Mouse (Mus musculus): ENCODE measurements around the gene Sorcs1. TPM values are rescaled to one million over a fixed set of nuclear protein-coding genes. Genes with fewer than 3 reads are reported as not detected.

Sorcs1 gene
- polyA plus RNA-seq, 1 experiment, result not detected

- no peaks in the 10 kb centered on the region for H3K9me3 ChIP-seq (replicated peaks; ENCODE audit: control insufficient read depth, insufficient read depth, low read length, poor library complexity, severe bottlenecking)
- H3K9ac ChIP-seq (ENCODE audit: low read depth, poor library complexity, severe bottlenecking), result no peak overlapping the region
- no peaks in the 10 kb centered on the region for H3K27me3 ChIP-seq (ENCODE audit: control insufficient read depth, insufficient read depth, low read length, poor library complexity, severe bottlenecking)
- no peak overlapping the region for H3K4me3 ChIP-seq (ENCODE audit: low read depth, low read length)
- no peak overlapping the region for H3K27ac ChIP-seq (ENCODE audit: insufficient read depth, low read length)
- TF ChIP-seq EP300 (IDR thresholded peaks at IDR 0.05; ENCODE audit: insufficient read depth, low read depth, low read length) (no peak), POLR2A (IDR thresholded peaks at IDR 0.05; ENCODE audit: insufficient read depth, low read length) (no peak), CTCF (IDR thresholded peaks at IDR 0.05; ENCODE audit: low read depth, low read length) (no peak)
- no peaks in the 10 kb centered on the region for H3K4me1 ChIP-seq (ENCODE audit: control insufficient read depth, insufficient read depth, low read length)
- no peaks in the 10 kb centered on the region for H3K36me3 ChIP-seq (ENCODE audit: control insufficient read depth, insufficient read depth, low read length, poor library complexity, severe bottlenecking)
Observed at GRCm38 (mm10) chr19:50327804-50328203, 350.6 kb downstream of the Sorcs1 start.

GRCm38 (mm10) chr19:50326151-50326550 lies 352.3 kb downstream of the Sorcs1 start:
- no peaks in the 10 kb centered on the region for H3K36me3 ChIP-seq (ENCODE audit: control insufficient read depth, insufficient read depth, low read length, poor library complexity, severe bottlenecking)
- no peak overlapping the region for H3K27ac ChIP-seq (ENCODE audit: insufficient read depth, low read length)
- TF ChIP-seq CTCF (IDR thresholded peaks at IDR 0.05; ENCODE audit: low read depth, low read length), result no peak
- no peak for TF ChIP-seq POLR2A (IDR thresholded peaks at IDR 0.05; ENCODE audit: insufficient read depth, low read length)
- no peak for TF ChIP-seq EP300 (IDR thresholded peaks at IDR 0.05; ENCODE audit: insufficient read depth, low read depth, low read length)
- H3K4me3 ChIP-seq (ENCODE audit: low read depth, low read length), result no peak overlapping the region
- H3K27me3 ChIP-seq (ENCODE audit: control insufficient read depth, insufficient read depth, low read length, poor library complexity, severe bottlenecking), result no peaks in the 10 kb centered on the region
- no peak overlapping the region for H3K9ac ChIP-seq (ENCODE audit: low read depth, poor library complexity, severe bottlenecking)
- no peaks in the 10 kb centered on the region for H3K9me3 ChIP-seq (replicated peaks; ENCODE audit: control insufficient read depth, insufficient read depth, low read length, poor library complexity, severe bottlenecking)
- H3K4me1 ChIP-seq (ENCODE audit: control insufficient read depth, insufficient read depth, low read length), result no peaks in the 10 kb centered on the region

DNA sequence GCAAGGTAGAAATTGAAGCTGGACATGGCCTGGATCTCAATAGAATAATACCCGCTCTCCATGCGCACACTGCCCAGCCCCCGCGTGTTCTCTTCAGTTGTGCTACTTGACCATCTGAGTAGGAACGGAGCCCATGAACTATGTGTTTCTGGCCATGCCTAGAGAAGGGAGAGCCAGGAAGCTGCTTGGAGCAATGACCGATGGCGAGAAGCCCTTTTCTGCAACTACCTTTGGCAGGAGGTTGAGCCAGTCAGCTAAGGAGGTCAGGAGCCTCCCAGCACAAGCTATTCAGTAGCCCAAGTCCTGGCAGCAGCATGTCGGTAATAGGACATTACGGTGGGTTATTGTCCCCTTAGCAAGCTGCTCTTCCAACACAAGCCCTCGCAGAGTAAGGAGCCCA lies 352.8 kb downstream of the Sorcs1 start:
- TF ChIP-seq EP300 (IDR thresholded peaks at IDR 0.05; ENCODE audit: insufficient read depth, low read depth, low read length) (no peak), CTCF (IDR thresholded peaks at IDR 0.05; ENCODE audit: low read depth, low read length) (no peak), POLR2A (IDR thresholded peaks at IDR 0.05; ENCODE audit: insufficient read depth, low read length) (no peak)
- Histone ChIP-seq H3K4me3 (ENCODE audit: low read depth, low read length) (no peak overlapping the region), H3K27me3 (ENCODE audit: control insufficient read depth, insufficient read depth, low read length, poor library complexity, severe bottlenecking) (no peaks in the 10 kb centered on the region), H3K9me3 (replicated peaks; ENCODE audit: control insufficient read depth, insufficient read depth, low read length, poor library complexity, severe bottlenecking) (no peaks in the 10 kb centered on the region), H3K4me1 (ENCODE audit: control insufficient read depth, insufficient read depth, low read length) (no peaks in the 10 kb centered on the region), H3K27ac (ENCODE audit: insufficient read depth, low read length) (no peak overlapping the region), H3K9ac (ENCODE audit: low read depth, poor library complexity, severe bottlenecking) (no peak overlapping the region), H3K36me3 (ENCODE audit: control insufficient read depth, insufficient read depth, low read length, poor library complexity, severe bottlenecking) (no peaks in the 10 kb centered on the region)

DNA sequence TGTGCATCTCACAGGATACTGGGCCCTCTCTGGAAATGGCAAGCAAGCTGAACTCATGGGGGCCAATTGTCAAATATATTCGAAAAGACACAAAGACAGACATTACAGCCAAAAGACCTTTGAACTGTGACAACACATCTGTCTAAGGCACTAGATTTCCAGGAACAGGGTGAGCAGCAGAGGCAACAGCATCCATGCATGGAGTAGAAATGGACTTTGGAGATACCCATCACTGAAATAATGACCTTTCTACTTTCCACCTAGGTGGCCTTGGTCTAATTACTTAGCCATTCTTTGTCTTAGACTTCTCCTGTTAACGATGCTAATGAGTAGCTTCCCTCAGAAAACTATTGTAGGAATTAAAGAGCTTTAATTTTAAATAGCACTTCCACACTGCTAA lies 371.4 kb downstream of the Sorcs1 start:
- Histone ChIP-seq H3K9ac (ENCODE audit: low read depth, poor library complexity, severe bottlenecking) (no peak overlapping the region), H3K27me3 (ENCODE audit: control insufficient read depth, insufficient read depth, low read length, poor library complexity, severe bottlenecking) (no peaks in the 10 kb centered on the region), H3K4me1 (ENCODE audit: control insufficient read depth, insufficient read depth, low read length) (no peaks in the 10 kb centered on the region), H3K4me3 (ENCODE audit: low read depth, low read length) (no peak overlapping the region), H3K27ac (ENCODE audit: insufficient read depth, low read length) (no peak overlapping the region), H3K9me3 (replicated peaks; ENCODE audit: control insufficient read depth, insufficient read depth, low read length, poor library complexity, severe bottlenecking) (no peaks in the 10 kb centered on the region), H3K36me3 (ENCODE audit: control insufficient read depth, insufficient read depth, low read length, poor library complexity, severe bottlenecking) (no peaks in the 10 kb centered on the region)
- TF ChIP-seq CTCF (IDR thresholded peaks at IDR 0.05; ENCODE audit: low read depth, low read length), result no peak
- no peak for TF ChIP-seq POLR2A (IDR thresholded peaks at IDR 0.05; ENCODE audit: insufficient read depth, low read length)
- no peak for TF ChIP-seq EP300 (IDR thresholded peaks at IDR 0.05; ENCODE audit: insufficient read depth, low read depth, low read length)

GRCm38 (mm10) chr19:50294205-50294604 lies 384.2 kb downstream of the Sorcs1 start:
- no peaks in the 10 kb centered on the region for H3K36me3 ChIP-seq (ENCODE audit: control insufficient read depth, insufficient read depth, low read length, poor library complexity, severe bottlenecking)
- no peak overlapping the region for H3K4me3 ChIP-seq (ENCODE audit: low read depth, low read length)
- H3K27me3 ChIP-seq (ENCODE audit: control insufficient read depth, insufficient read depth, low read length, poor library complexity, severe bottlenecking), result no peaks in the 10 kb centered on the region
- H3K27ac ChIP-seq (ENCODE audit: insufficient read depth, low read length), result no peak overlapping the region
- no peak overlapping the region for H3K9ac ChIP-seq (ENCODE audit: low read depth, poor library complexity, severe bottlenecking)
- no peaks in the 10 kb centered on the region for H3K4me1 ChIP-seq (ENCODE audit: control insufficient read depth, insufficient read depth, low read length)
- TF ChIP-seq POLR2A (IDR thresholded peaks at IDR 0.05; ENCODE audit: insufficient read depth, low read length) (no peak), CTCF (IDR thresholded peaks at IDR 0.05; ENCODE audit: low read depth, low read length) (no peak), EP300 (IDR thresholded peaks at IDR 0.05; ENCODE audit: insufficient read depth, low read depth, low read length) (no peak)
- H3K9me3 ChIP-seq (replicated peaks; ENCODE audit: control insufficient read depth, insufficient read depth, low read length, poor library complexity, severe bottlenecking), result no peaks in the 10 kb centered on the region

DNA sequence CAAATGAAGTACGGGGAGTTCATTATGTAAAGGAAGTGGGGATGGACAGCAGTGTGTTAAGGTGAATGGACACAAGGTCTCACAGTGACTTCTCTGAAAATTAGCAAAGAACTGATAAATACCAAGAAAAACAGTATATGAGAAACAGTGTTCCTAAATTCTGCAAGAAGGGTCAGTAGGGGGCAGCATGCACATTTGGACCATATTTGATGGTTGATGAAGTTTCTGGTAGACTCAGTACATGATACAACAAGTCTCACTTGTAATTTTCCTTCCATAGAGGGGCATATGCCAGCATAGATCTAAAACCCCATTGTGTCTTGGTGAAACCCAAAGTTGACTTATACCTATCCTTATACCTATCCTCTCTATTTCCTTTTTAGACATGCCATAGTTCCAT lies 414.0 kb downstream of the Sorcs1 start:
- Histone ChIP-seq H3K9me3 (replicated peaks; ENCODE audit: control insufficient read depth, insufficient read depth, low read length, poor library complexity, severe bottlenecking) (no peaks in the 10 kb centered on the region), H3K9ac (ENCODE audit: low read depth, poor library complexity, severe bottlenecking) (no peak overlapping the region), H3K4me1 (ENCODE audit: control insufficient read depth, insufficient read depth, low read length) (no peaks in the 10 kb centered on the region), H3K27ac (ENCODE audit: insufficient read depth, low read length) (no peak overlapping the region), H3K4me3 (ENCODE audit: low read depth, low read length) (no peak overlapping the region), H3K36me3 (ENCODE audit: control insufficient read depth, insufficient read depth, low read length, poor library complexity, severe bottlenecking) (no peaks in the 10 kb centered on the region), H3K27me3 (ENCODE audit: control insufficient read depth, insufficient read depth, low read length, poor library complexity, severe bottlenecking) (no peaks in the 10 kb centered on the region)
- TF ChIP-seq EP300 (IDR thresholded peaks at IDR 0.05; ENCODE audit: insufficient read depth, low read depth, low read length) (no peak), CTCF (IDR thresholded peaks at IDR 0.05; ENCODE audit: low read depth, low read length) (no peak), POLR2A (IDR thresholded peaks at IDR 0.05; ENCODE audit: insufficient read depth, low read length) (no peak)
